Mouse (Mus musculus): ENCODE results near the gene Lama1. TPM values are rescaled to one million over a fixed set of nuclear protein-coding genes. Genes with fewer than 3 reads are reported as not detected.
A peak's percentile ranks its signal among the peaks of the same experiment; 100 is the strongest.
"Not testable (repeated sequence)": the region's sequence is repeated elsewhere in the genome, so short reads cannot be mapped to it uniquely, and the experiment has no call there.

Gene Lama1
- polyA plus RNA-seq, 1 experiment from 2014 or later: 2.0 TPM

DNA sequence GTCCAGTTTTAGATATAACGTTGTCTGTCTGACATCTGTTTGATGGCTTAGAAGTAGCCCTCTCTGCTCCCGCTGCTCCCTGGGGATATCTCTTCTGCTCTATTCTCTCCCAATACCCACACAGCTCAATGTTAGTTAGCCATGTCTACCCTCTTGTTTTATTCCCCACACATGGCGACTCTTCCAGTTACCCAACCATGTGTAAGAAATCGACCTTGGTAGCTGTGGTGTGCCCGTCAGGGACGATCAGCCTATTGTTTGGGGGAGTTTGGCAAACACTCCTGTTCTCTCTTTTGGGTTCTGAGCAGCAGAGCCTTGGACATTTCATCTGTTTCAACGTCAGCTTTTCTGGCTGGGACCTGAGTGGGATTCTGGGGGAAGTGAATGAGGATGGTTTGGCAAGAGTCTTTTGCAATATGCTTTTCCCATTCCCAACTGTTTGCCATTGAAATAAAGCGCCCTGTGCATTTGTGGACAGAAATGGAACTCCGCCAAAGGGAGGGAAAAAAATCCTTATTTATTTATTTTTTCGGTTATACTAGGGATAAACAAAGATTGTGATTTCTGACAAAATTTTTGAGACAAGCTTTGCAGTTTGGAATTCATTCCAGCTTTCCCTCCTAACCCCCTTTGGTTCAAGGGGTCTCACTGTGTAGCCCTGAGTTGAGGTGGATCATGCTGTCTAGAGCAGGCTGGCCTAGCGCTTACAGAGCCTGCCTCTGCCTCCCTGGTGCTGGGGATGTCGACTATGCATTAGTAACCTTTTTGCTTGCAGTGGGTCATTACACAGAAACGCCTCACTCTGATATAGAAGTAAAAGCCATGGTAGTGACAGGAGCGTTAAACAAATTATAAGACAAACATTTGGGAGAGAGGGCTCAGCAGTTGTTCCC is 26.4 kb downstream of the Lama1 start:
- ATAC-seq (ENCODE audit: low read depth): no peak
- Histone ChIP-seq H3K9ac (ENCODE audit: low read depth, low read length) (no peak overlapping the region), H3K36me3 (ENCODE audit: control insufficient read depth, insufficient read depth, low read length) (no peaks in the 10 kb centered on the region), H3K27ac (replicated peaks; ENCODE audit: low read depth, low read length) (no peak overlapping the region), H3K9me3 (ENCODE audit: control insufficient read depth, low read length) (no peaks in the 10 kb centered on the region), H3K27me3 (replicated peaks; ENCODE audit: control insufficient read depth, insufficient read depth, low read length) (no peaks in the 10 kb centered on the region), H3K4me1 (ENCODE audit: control insufficient read depth, insufficient read depth, low read length) (0 out of 2 replicates have a peak, but pooled peaks cover 3% of the 10 kb centered on the region), H3K4me3 (ENCODE audit: low read depth, low read length) (no peak overlapping the region), H3K4me2 (ENCODE audit: low read depth, low read length) (no peak overlapping the region)
- 72% methylated on average over 14 of the region's 14 CpGs for WGBS
- peak; percentile 42 for DNase-seq (ENCODE audit: low spot score)

- Histone ChIP-seq H3K9me3 (ENCODE audit: control insufficient read depth, low read length) (no peaks in the 10 kb centered on the region), H3K36me3 (ENCODE audit: control insufficient read depth, insufficient read depth, low read length) (no peaks in the 10 kb centered on the region), H3K27me3 (replicated peaks; ENCODE audit: control insufficient read depth, insufficient read depth, low read length) (no peaks in the 10 kb centered on the region), H3K4me2 (ENCODE audit: low read depth, low read length) (no peak overlapping the region), H3K9ac (ENCODE audit: low read depth, low read length) (no peak overlapping the region), H3K4me3 (ENCODE audit: low read depth, low read length) (no peak overlapping the region), H3K27ac (replicated peaks; ENCODE audit: low read depth, low read length) (no peak overlapping the region), H3K4me1 (ENCODE audit: control insufficient read depth, insufficient read depth, low read length) (0 out of 2 replicates have a peak, but pooled peaks cover 3% of the 10 kb centered on the region)
- ATAC-seq (ENCODE audit: low read depth) (no peak), DNase-seq (ENCODE audit: low spot score) (no peak)
- WGBS: 76% methylated on average over 11 of the region's 11 CpGs
Observed at GRCm38 (mm10) chr17:67726601-67727000, 29.5 kb downstream of the Lama1 start.

GRCm38 (mm10) chr17:67728751-67729150 is 31.7 kb downstream of the Lama1 start:
- DNase-seq (ENCODE audit: low spot score): no peak

GRCm38 (mm10) chr17:67731096-67731495 is 34.0 kb downstream of the Lama1 start:
- no peak for ATAC-seq (ENCODE audit: low read depth)

More at GRCm38 (mm10) chr17:67728751-67729150, 31.7 kb downstream of the Lama1 start:
- Histone ChIP-seq H3K27me3 (replicated peaks; ENCODE audit: control insufficient read depth, insufficient read depth, low read length) (no peaks in the 10 kb centered on the region), H3K9me3 (ENCODE audit: control insufficient read depth, low read length) (no peaks in the 10 kb centered on the region), H3K9ac (ENCODE audit: low read depth, low read length) (no peak overlapping the region), H3K4me3 (ENCODE audit: low read depth, low read length) (no peak overlapping the region), H3K4me1 (ENCODE audit: control insufficient read depth, insufficient read depth, low read length) (0 out of 2 replicates have a peak, but pooled peaks cover under 1% of the 10 kb centered on the region), H3K4me2 (ENCODE audit: low read depth, low read length) (no peak overlapping the region), H3K36me3 (ENCODE audit: control insufficient read depth, insufficient read depth, low read length) (no peaks in the 10 kb centered on the region), H3K27ac (replicated peaks; ENCODE audit: low read depth, low read length) (no peak overlapping the region)
- 76% methylated on average over 7 of the region's 7 CpGs for WGBS
- no peak for ATAC-seq (ENCODE audit: low read depth)

GRCm38 (mm10) chr17:67731964-67732363 is 34.9 kb downstream of the Lama1 start:
- no peak overlapping the region for H3K4me2 ChIP-seq (ENCODE audit: low read depth, low read length)
- no peaks in the 10 kb centered on the region for H3K27me3 ChIP-seq (replicated peaks; ENCODE audit: control insufficient read depth, insufficient read depth, low read length)
- H3K9ac ChIP-seq (ENCODE audit: low read depth, low read length): no peak overlapping the region
- H3K36me3 ChIP-seq (ENCODE audit: control insufficient read depth, insufficient read depth, low read length): no peaks in the 10 kb centered on the region
- H3K4me3 ChIP-seq (ENCODE audit: low read depth, low read length): no peak overlapping the region
- H3K4me1 ChIP-seq (ENCODE audit: control insufficient read depth, insufficient read depth, low read length): no peaks in the 10 kb centered on the region
- 75% methylated on average over 11 of the region's 11 CpGs for WGBS
- no peak for ATAC-seq (ENCODE audit: low read depth)
- H3K27ac ChIP-seq (replicated peaks; ENCODE audit: low read depth, low read length): no peak overlapping the region
- no peaks in the 10 kb centered on the region for H3K9me3 ChIP-seq (ENCODE audit: control insufficient read depth, low read length)
- DNase-seq (ENCODE audit: low spot score): no peak

More at GRCm38 (mm10) chr17:67731096-67731495, 34.0 kb downstream of the Lama1 start:
- H3K36me3 ChIP-seq (ENCODE audit: control insufficient read depth, insufficient read depth, low read length): no peaks in the 10 kb centered on the region
- no peak overlapping the region for H3K4me2 ChIP-seq (ENCODE audit: low read depth, low read length)
- no peak overlapping the region for H3K9ac ChIP-seq (ENCODE audit: low read depth, low read length)
- no peak overlapping the region for H3K4me3 ChIP-seq (ENCODE audit: low read depth, low read length)
- no peak overlapping the region for H3K27ac ChIP-seq (replicated peaks; ENCODE audit: low read depth, low read length)
- no peaks in the 10 kb centered on the region for H3K9me3 ChIP-seq (ENCODE audit: control insufficient read depth, low read length)
- 46% methylated on average over 3 of the region's 3 CpGs for WGBS
- no peaks in the 10 kb centered on the region for H3K27me3 ChIP-seq (replicated peaks; ENCODE audit: control insufficient read depth, insufficient read depth, low read length)
- H3K4me1 ChIP-seq (ENCODE audit: control insufficient read depth, insufficient read depth, low read length): no peaks in the 10 kb centered on the region
- DNase-seq (ENCODE audit: low spot score): no peak

- Histone ChIP-seq H3K27ac (replicated peaks; ENCODE audit: low read depth, low read length) (no peak overlapping the region), H3K27me3 (replicated peaks; ENCODE audit: control insufficient read depth, insufficient read depth, low read length) (no peaks in the 10 kb centered on the region), H3K4me3 (ENCODE audit: low read depth, low read length) (no peak overlapping the region), H3K4me1 (ENCODE audit: control insufficient read depth, insufficient read depth, low read length) (no peaks in the 10 kb centered on the region), H3K36me3 (ENCODE audit: control insufficient read depth, insufficient read depth, low read length) (no peaks in the 10 kb centered on the region), H3K9me3 (ENCODE audit: control insufficient read depth, low read length) (no peaks in the 10 kb centered on the region), H3K4me2 (ENCODE audit: low read depth, low read length) (no peak overlapping the region), H3K9ac (ENCODE audit: low read depth, low read length) (no peak overlapping the region)
- WGBS: 82% methylated on average over 12 of the region's 12 CpGs
- DNase-seq (ENCODE audit: low spot score) (no peak), ATAC-seq (ENCODE audit: low read depth) (no peak)
Observed at GRCm38 (mm10) chr17:67733516-67733915, 36.5 kb downstream of the Lama1 start.

DNA sequence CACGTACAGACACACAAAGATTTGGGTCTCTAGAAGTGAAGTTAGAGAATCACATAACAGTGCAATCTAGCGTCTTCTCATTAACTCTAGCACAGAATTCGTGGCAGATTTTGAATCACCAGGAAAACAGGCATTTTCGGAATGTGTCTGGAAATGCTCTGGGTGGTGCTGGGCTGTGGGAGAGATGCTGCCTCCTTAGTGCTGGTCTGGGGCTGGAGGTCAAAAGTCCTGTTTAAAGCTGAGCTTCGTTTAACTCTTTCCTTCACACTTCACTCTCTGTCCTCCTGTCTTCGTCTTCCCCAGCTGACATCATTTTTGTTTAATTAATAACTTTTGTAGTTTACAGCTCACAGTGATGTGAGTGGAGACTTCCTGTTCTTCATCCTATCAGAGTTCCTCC is 38.7 kb downstream of the Lama1 start:
- WGBS: 80% methylated on average over 6 of the region's 6 CpGs
- DNase-seq (ENCODE audit: low spot score): no peak
- H3K9me3 ChIP-seq (ENCODE audit: control insufficient read depth, low read length): no peaks in the 10 kb centered on the region
- H3K4me1 ChIP-seq (ENCODE audit: control insufficient read depth, insufficient read depth, low read length): no peaks in the 10 kb centered on the region
- no peaks in the 10 kb centered on the region for H3K27me3 ChIP-seq (replicated peaks; ENCODE audit: control insufficient read depth, insufficient read depth, low read length)
- no peak overlapping the region for H3K4me2 ChIP-seq (ENCODE audit: low read depth, low read length)
- ATAC-seq (ENCODE audit: low read depth): no peak
- no peak overlapping the region for H3K27ac ChIP-seq (replicated peaks; ENCODE audit: low read depth, low read length)
- no peak overlapping the region for H3K4me3 ChIP-seq (ENCODE audit: low read depth, low read length)
- no peaks in the 10 kb centered on the region for H3K36me3 ChIP-seq (ENCODE audit: control insufficient read depth, insufficient read depth, low read length)
- no peak overlapping the region for H3K9ac ChIP-seq (ENCODE audit: low read depth, low read length)

DNA sequence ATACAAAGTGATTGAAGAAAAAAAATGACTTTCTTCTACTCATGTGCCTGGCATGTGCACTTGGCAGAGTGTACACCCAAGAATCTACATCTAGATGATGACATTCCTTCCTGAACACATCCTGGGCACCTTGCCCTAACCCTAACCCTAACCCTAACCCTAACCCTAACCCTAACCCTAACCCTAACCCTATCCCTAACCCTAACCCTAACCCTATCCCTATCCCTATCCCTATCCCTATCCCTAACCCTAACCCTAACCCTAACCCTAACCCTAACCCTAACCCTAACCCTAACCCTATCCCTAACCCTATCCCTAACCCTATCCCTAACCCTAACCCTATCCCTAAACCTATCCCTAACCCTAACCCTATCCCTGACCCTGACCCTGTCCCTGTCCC is 44.2 kb downstream of the Lama1 start:
- H3K27ac ChIP-seq (replicated peaks; ENCODE audit: low read depth, low read length); H3K9me3 ChIP-seq (ENCODE audit: control insufficient read depth, low read length); H3K4me3 ChIP-seq (ENCODE audit: low read depth, low read length); H3K4me2 ChIP-seq (ENCODE audit: low read depth, low read length); H3K4me1 ChIP-seq (ENCODE audit: control insufficient read depth, insufficient read depth, low read length); H3K9ac ChIP-seq (ENCODE audit: low read depth, low read length); H3K27me3 ChIP-seq (replicated peaks; ENCODE audit: control insufficient read depth, insufficient read depth, low read length); H3K36me3 ChIP-seq (ENCODE audit: control insufficient read depth, insufficient read depth, low read length); ATAC-seq (ENCODE audit: low read depth): not testable (repeated sequence)
- DNase-seq (ENCODE audit: low spot score): peak; percentile 41

Data from embryonic facial prominence, embryonic 14.5 days (tissue).